In genomic region chr14:56314459-56314858, GRCm38 (mm10) we compare ENCODE assay signal across 8 mouse cellular contexts. TPM values are rescaled to one million over a fixed set of nuclear protein-coding genes. Genes with fewer than 3 reads are reported as not detected.
DNase-seq lines count a peak whose midpoint lies in the region; ATAC-seq and TF ChIP-seq lines count a peak whose summit lies in the region.

No protein-coding gene starts in this region.

- intact Hi-C loops in heart, postnatal 10 days (cut with DNase I): loop anchor here (2.0 kb wide), 1 partner anchor 84 kb away; no protein-coding TSS in a partner anchor

- 35% methylated on average over 7 of the region's 7 CpGs for WGBS in midbrain, postnatal 0 days
- WGBS in midbrain, embryonic 13.5 days: 35% methylated on average over 7 of the region's 7 CpGs

- no peak overlapping the region for H3K27ac ChIP-seq in midbrain, postnatal 0 days (ENCODE audit: low read depth, low read length)
- H3K27ac ChIP-seq in midbrain, embryonic 13.5 days: no peak overlapping the region
- no peak overlapping the region for H3K27ac ChIP-seq in cortical plate, adult 2 months (ENCODE audit: insufficient read depth, low read length)

- H3K27me3 ChIP-seq in midbrain, postnatal 0 days (ENCODE audit: insufficient read depth, low read length): no peaks in the 10 kb centered on the region
- no peaks in the 10 kb centered on the region for H3K27me3 ChIP-seq in midbrain, embryonic 13.5 days

- no peak overlapping the region for H3K4me2 ChIP-seq in midbrain, postnatal 0 days (ENCODE audit: low read depth, low read length, poor library complexity, severe bottlenecking)
- no peak overlapping the region for H3K4me2 ChIP-seq in midbrain, embryonic 13.5 days (replicated peaks)

- no peak for ATAC-seq in midbrain, postnatal 0 days (ENCODE audit: low FRiP score)
- ATAC-seq in midbrain, embryonic 13.5 days: no peak
- ATAC-seq in megakaryocyte-erythroid progenitor cell, adult 5-6 weeks (replicated peaks; ENCODE audit: low FRiP score, low TSS enrichment, poor library complexity, severe bottlenecking): peak; percentile 65

- no peaks in the 10 kb centered on the region for H3K36me3 ChIP-seq in midbrain, postnatal 0 days (ENCODE audit: insufficient read depth, low read length)
- H3K36me3 ChIP-seq in midbrain, embryonic 13.5 days: no peaks in the 10 kb centered on the region

- TF ChIP-seq POLR2A in cortical plate, adult 2 months (IDR thresholded peaks at IDR 0.05; ENCODE audit: extremely low read depth, insufficient read depth, low read length): no peak

- DNase-seq in midbrain, postnatal 0 days (ENCODE audit: low spot score): peak; percentile 47
- peak; percentile 34 to 40 for DNase-seq in adrenal gland, adult 18-20 months (ENCODE audit: low spot score in 2 of 2)
- DNase-seq in heart, postnatal 10 days: peak; percentile 50 to 65
- peak; percentile 22 to 45 for DNase-seq in layer of hippocampus, postnatal 25 days (ENCODE audit: extremely low spot score in 1 of 2, low spot score in 1 of 2)
- DNase-seq in testis, postnatal 14 days (ENCODE audit: low spot score): peak; percentile 60

- no peaks in the 10 kb centered on the region for H3K4me1 ChIP-seq in midbrain, postnatal 0 days (ENCODE audit: insufficient read depth, low read length)
- no peaks in the 10 kb centered on the region for H3K4me1 ChIP-seq in midbrain, embryonic 13.5 days (replicated peaks)
- no peaks in the 10 kb centered on the region for H3K4me1 ChIP-seq in cortical plate, adult 2 months (ENCODE audit: control insufficient read depth, insufficient read depth, low read length)

- H3K4me3 ChIP-seq in midbrain, postnatal 0 days (ENCODE audit: low read depth, low read length): no peak overlapping the region
- H3K4me3 ChIP-seq in midbrain, embryonic 13.5 days (replicated peaks): no peak overlapping the region
- H3K4me3 ChIP-seq in cortical plate, adult 2 months (ENCODE audit: insufficient read depth, low read length): no peak overlapping the region

- no peaks in the 10 kb centered on the region for H3K9me3 ChIP-seq in midbrain, postnatal 0 days (ENCODE audit: low read length)
- H3K9me3 ChIP-seq in midbrain, embryonic 13.5 days: no peaks in the 10 kb centered on the region

- TF ChIP-seq CTCF in midbrain, postnatal 0 days (IDR thresholded peaks at IDR 0.05): peak; percentile 74
- TF ChIP-seq CTCF in cortical plate, adult 2 months (IDR thresholded peaks at IDR 0.05; ENCODE audit: extremely low read depth, insufficient read depth, low read length): peak; percentile 88

- no peak overlapping the region for H3K9ac ChIP-seq in midbrain, postnatal 0 days (replicated peaks; ENCODE audit: low read length, poor library complexity, severe bottlenecking)
- H3K9ac ChIP-seq in midbrain, embryonic 13.5 days (replicated peaks): no peak overlapping the region

RNA-seq across cellular contexts. Expression of gene Atp12a, which starts 50.4 kb away (rescaled TPM):
- 0.22 and 0.47 TPM in 2 replicates for total RNA-seq in midbrain, postnatal 0 days (2014; rRNA removed)
- polyA plus RNA-seq in midbrain, postnatal 0 days (2015; fragmentation: Nextera tagmentation; extraction: Ambion mirVana): 0.15 and 0.38 TPM in 2 replicates
- polyA plus RNA-seq in midbrain, embryonic 13.5 days (2015; fragmentation: Nextera tagmentation; extraction: Ambion mirVana): 0.05 TPM in 1 of 2 replicates, not detected in the other
- total RNA-seq in adrenal gland, adult 18-20 months (2021): 1 to 10 TPM in 1 of 2 experiments, under 1 TPM in 1; 0.32 to 1.4 TPM
- polyA plus RNA-seq in cortical plate, adult 2 months (2012; rRNA removed): 0.08 and 0.13 TPM in 2 replicates
- not detected for total RNA-seq in heart, postnatal 10 days (2021)
- not detected for total RNA-seq in layer of hippocampus, postnatal 25 days (2021)
- not detected in 2 replicates for total RNA-seq in megakaryocyte-erythroid progenitor cell, adult 5-6 weeks (2014; fragmentation: Nextera tagmentation)
- total RNA-seq in megakaryocyte-erythroid progenitor cell, adult 5-6 weeks (2017): not detected in 2 replicates

RNA-seq across cellular contexts. Expression of gene Gzmb, which starts 52.4 kb away (rescaled TPM):
- not detected in 2 replicates for total RNA-seq in midbrain, postnatal 0 days (2014; rRNA removed)
- polyA plus RNA-seq in midbrain, postnatal 0 days (2015; fragmentation: Nextera tagmentation; extraction: Ambion mirVana): not detected in 2 replicates
- not detected in 2 replicates for polyA plus RNA-seq in midbrain, embryonic 13.5 days (2015; fragmentation: Nextera tagmentation; extraction: Ambion mirVana)
- under 1 TPM; 0.42 to 0.99 TPM for total RNA-seq in adrenal gland, adult 18-20 months (2021)
- 0.13 TPM in 1 of 2 replicates, not detected in the other for polyA plus RNA-seq in cortical plate, adult 2 months (2012; rRNA removed)
- total RNA-seq in heart, postnatal 10 days (2021): not detected
- total RNA-seq in layer of hippocampus, postnatal 25 days (2021): not detected
- 1.1 TPM in 1 of 2 replicates, not detected in the other for total RNA-seq in megakaryocyte-erythroid progenitor cell, adult 5-6 weeks (2014; fragmentation: Nextera tagmentation)
- total RNA-seq in megakaryocyte-erythroid progenitor cell, adult 5-6 weeks (2017): 0.33 and 1.8 TPM in 2 replicates
